ENCODE assay signal across 7 mouse cellular contexts in genomic region chr17:28025541-28025961, GRCm38 (mm10). TPM values are rescaled to one million over a fixed set of nuclear protein-coding genes. Genes with fewer than 3 reads are reported as not detected.
DNase-seq lines count a peak whose midpoint lies in the region; ATAC-seq and TF ChIP-seq lines count a peak whose summit lies in the region.

No protein-coding gene starts in this region.

- peak overlapping the region; percentile 71 for H3K27ac ChIP-seq in embryonic facial prominence, embryonic 14.5 days (replicated peaks; ENCODE audit: low read depth, low read length)
- peak overlapping the region; percentile 92 for H3K27ac ChIP-seq in lung, embryonic 16.5 days (ENCODE audit: low read length)

- peaks cover 22% of the 10 kb centered on the region for H3K4me1 ChIP-seq in embryonic facial prominence, embryonic 14.5 days (ENCODE audit: control insufficient read depth, insufficient read depth, low read length)
- peaks cover 75% of the 10 kb centered on the region for H3K4me1 ChIP-seq in lung, embryonic 16.5 days (replicated peaks; ENCODE audit: control insufficient read depth, insufficient read depth, low read length)

- no peaks in the 10 kb centered on the region for H3K9me3 ChIP-seq in embryonic facial prominence, embryonic 14.5 days (ENCODE audit: control insufficient read depth, low read length)
- H3K9me3 ChIP-seq in lung, embryonic 16.5 days (ENCODE audit: control insufficient read depth, low read length), result no peaks in the 10 kb centered on the region

- no peak for TF ChIP-seq POLR2A in brain, embryonic 14.5 days (IDR thresholded peaks at IDR 0.05; ENCODE audit: borderline replicate concordance, extremely low read depth, insufficient read depth, insufficient read length, poor library complexity, severe bottlenecking)

- peak; percentile 83 for DNase-seq in brain, embryonic 14.5 days (ENCODE audit: low read depth)
- DNase-seq in embryonic facial prominence, embryonic 14.5 days (ENCODE audit: low spot score), result peak; percentile 76
- peak; percentile 72 to 74 for DNase-seq in kidney, adult 8-10 months
- DNase-seq in thymus, postnatal 0 days (ENCODE audit: low spot score), result no peak
- no peak for DNase-seq in testis, postnatal 10 days (ENCODE audit: low spot score)
- no peak for DNase-seq in layer of hippocampus, adult 11-12 months (ENCODE audit: low spot score)

- TF ChIP-seq CTCF in brain, embryonic 14.5 days (IDR thresholded peaks at IDR 0.05; ENCODE audit: borderline replicate concordance, extremely low read depth, insufficient read depth, insufficient read length), result no peak

- no peak overlapping the region for H3K9ac ChIP-seq in embryonic facial prominence, embryonic 14.5 days (ENCODE audit: low read depth, low read length)
- peak overlapping the region; percentile 55 for H3K9ac ChIP-seq in lung, embryonic 16.5 days (ENCODE audit: low read length)

- no peaks in the 10 kb centered on the region for H3K27me3 ChIP-seq in embryonic facial prominence, embryonic 14.5 days (replicated peaks; ENCODE audit: control insufficient read depth, insufficient read depth, low read length)
- H3K27me3 ChIP-seq in lung, embryonic 16.5 days (ENCODE audit: control insufficient read depth, insufficient read depth, low read depth, low read length), result no peaks in the 10 kb centered on the region

- H3K36me3 ChIP-seq in embryonic facial prominence, embryonic 14.5 days (ENCODE audit: control insufficient read depth, insufficient read depth, low read length), result no peaks in the 10 kb centered on the region
- H3K36me3 ChIP-seq in lung, embryonic 16.5 days (ENCODE audit: control insufficient read depth, insufficient read depth, low read length), result 0 out of 2 replicates have a peak, but pooled peaks cover 3% of the 10 kb centered on the region

- peak; percentile 68 for ATAC-seq in embryonic facial prominence, embryonic 14.5 days (ENCODE audit: low read depth)
- ATAC-seq in lung, embryonic 16.5 days (ENCODE audit: low read depth), result peak; percentile 79

- WGBS in embryonic facial prominence, embryonic 14.5 days, result 51% methylated on average over 5 of the region's 5 CpGs
- WGBS in lung, embryonic 16.5 days, result 22% methylated on average over 5 of the region's 5 CpGs

- no peak overlapping the region for H3K4me3 ChIP-seq in embryonic facial prominence, embryonic 14.5 days (ENCODE audit: low read depth, low read length)
- H3K4me3 ChIP-seq in lung, embryonic 16.5 days (ENCODE audit: low read length), result no peak overlapping the region

- H3K4me2 ChIP-seq in embryonic facial prominence, embryonic 14.5 days (ENCODE audit: low read depth, low read length), result no peak overlapping the region
- H3K4me2 ChIP-seq in lung, embryonic 16.5 days (ENCODE audit: low read depth, low read length), result peak overlapping the region; percentile 21

RNA-seq across cellular contexts. Expression of gene Tcp11, which starts 54.9 kb away (rescaled TPM):
- polyA plus RNA-seq in brain, embryonic 14.5 days (2012; rRNA removed), result 2.4 and 2.8 TPM in 2 replicates
- 1.4 and 2.4 TPM in 2 replicates for polyA plus RNA-seq in embryonic facial prominence, embryonic 14.5 days (2014; fragmentation: Nextera tagmentation; extraction: Ambion mirVana)
- 5.2 and 5.5 TPM in 2 replicates for polyA plus RNA-seq in lung, embryonic 16.5 days (2015; fragmentation: Nextera tagmentation; extraction: Ambion mirVana)
- polyA plus RNA-seq in thymus, postnatal 0 days (2015; fragmentation: Nextera tagmentation; extraction: Ambion mirVana), result 1.3 and 2.0 TPM in 2 replicates

Comparison
In these comparisons a context has a peak if more than half of its experiments do, and no peak if none do; other contexts are left out.
1. DNase-seq: peak in brain, embryonic 14.5 days (single experiment), embryonic facial prominence, embryonic 14.5 days (single experiment) and kidney, adult 8-10 months (2 of 2); none in thymus, postnatal 0 days (single experiment), testis, postnatal 10 days (single experiment) and layer of hippocampus, adult 11-12 months (single experiment).